Mouse (Mus musculus) stomach, embryonic 16.5 days (tissue): Measurements from ENCODE around the gene Fanci. TPM values are rescaled to one million over a fixed set of nuclear protein-coding genes. Genes with fewer than 3 reads are reported as not detected.

Experiments
- ATAC-seq: fragments of 200-750 bp; cut with Nextera tagmentation; 2 replicates; pipeline ENCODE4 v1.8.0; 2017; ENCODE audit warnings: moderate number of reproducible peaks, moderate TSS enrichment; ENCODE audit not compliant: insufficient read depth, low FRiP score
- H3K27ac ChIP-seq: fragments of 300-500 bp; sonication (generic); 2 replicates; pipeline ENCODE4 v1.5.1; 2014; ENCODE audit warnings: low read length
- H3K27me3 ChIP-seq: fragments of 300-500 bp; sonication (generic); 2 replicates; pipeline ENCODE4 v1.6.1; 2014; ENCODE audit warnings: low read length, control low read depth, mixed read lengths; ENCODE audit not compliant: control insufficient read depth, insufficient read depth
- H3K36me3 ChIP-seq: fragments of 300-500 bp; sonication (generic); 2 replicates; pipeline ENCODE4 v1.6.1; 2014; ENCODE audit warnings: low read length; ENCODE audit not compliant: control insufficient read depth, insufficient read depth
- H3K4me1 ChIP-seq: fragments of 300-500 bp; sonication (generic); 2 replicates; pipeline ENCODE4 v1.6.1; 2014; ENCODE audit warnings: low read length, control low read depth, mixed read lengths; ENCODE audit not compliant: control insufficient read depth, insufficient read depth
- H3K4me2 ChIP-seq: fragments of 300-500 bp; sonication (generic); 2 replicates; pipeline ENCODE4 v1.6.1; 2014; ENCODE audit warnings: low read depth, low read length, mixed read lengths
- H3K4me3 ChIP-seq: fragments of 300-500 bp; sonication (generic); replicated peaks from 2 replicates; pipeline ENCODE4 v1.5.1; 2014; ENCODE audit warnings: mild to moderate bottlenecking, low read length
- H3K9ac ChIP-seq: fragments of 300-500 bp; sonication (generic); 2 replicates; pipeline ENCODE4 v1.6.1; 2014; ENCODE audit warnings: low read length
- H3K9me3 ChIP-seq: fragments of 300-500 bp; sonication (generic); replicated peaks from 2 replicates; pipeline ENCODE4 v1.6.1; 2016; ENCODE audit warnings: low read length, control low read depth; ENCODE audit not compliant: control insufficient read depth
- WGBS: fragments of 180-500 bp; shearing (Covaris S2); extraction: QIAGEN DNeasy Blood & Tissue Kit; methylation state at CpG from one replicate; pipeline ENCODE4 v1.1.7; 2014; 5-methylcytosine and 5-hydroxymethylcytosine counted together
- polyA plus RNA-seq: library from polyadenylated mRNA; unstranded; fragments of >200 nt; fragmentation: Nextera tagmentation; extraction: Ambion mirVana; gene quantifications from 2 replicates; pipeline ENCODE4 v1.2.1, GENCODE M21; 2015

Fanci gene
- polyA plus RNA-seq, 1 experiment from 2014 or later = 9.0 TPM

GRCm38 (mm10) chr7:79473496-79474194, 81.9 kb downstream of the Fanci start:
- Histone ChIP-seq H3K27me3 (no peaks in the 10 kb centered on the region; the same call in 1 of the 2 replicates), H3K4me3 (no peak overlapping the region), H3K4me1 (no peaks in the 10 kb centered on the region), H3K36me3 (no peaks in the 10 kb centered on the region), H3K27ac (no peak overlapping the region), H3K9ac (no peak overlapping the region), H3K4me2 (no peak overlapping the region), H3K9me3 (no peaks in the 10 kb centered on the region)
- WGBS = 85% methylated on average over 9 of the region's 9 CpGs
- no peak for ATAC-seq

- H3K36me3 ChIP-seq = no peaks in the 10 kb centered on the region
- no peak overlapping the region for H3K9ac ChIP-seq
- no peak overlapping the region for H3K27ac ChIP-seq
- no peaks in the 10 kb centered on the region for H3K4me1 ChIP-seq
- no peak for ATAC-seq
- 68% methylated on average over 5 of the region's 5 CpGs for WGBS
- H3K4me2 ChIP-seq = no peak overlapping the region
- no peaks in the 10 kb centered on the region; the same call in 1 of the 2 replicates for H3K27me3 ChIP-seq
- no peak overlapping the region for H3K4me3 ChIP-seq
- no peaks in the 10 kb centered on the region for H3K9me3 ChIP-seq
These were observed 83.2 kb downstream of the Fanci start for GRCm38 (mm10) chr7:79474831-79475399.

- Histone ChIP-seq H3K36me3 (no peaks in the 10 kb centered on the region), H3K27me3 (peaks cover 5% of the 10 kb centered on the region; the same call in 1 of the 2 replicates), H3K4me1 (no peaks in the 10 kb centered on the region), H3K4me3 (no peak overlapping the region), H3K9ac (no peak overlapping the region), H3K9me3 (no peaks in the 10 kb centered on the region), H3K4me2 (no peak overlapping the region), H3K27ac (no peak overlapping the region)
- ATAC-seq = no peak
- 42% methylated on average over 10 of the region's 10 CpGs for WGBS
These were observed 94.8 kb downstream of the Fanci start for GRCm38 (mm10) chr7:79486528-79486927.

- no peak overlapping the region for H3K27ac ChIP-seq
- no peaks in the 10 kb centered on the region for H3K9me3 ChIP-seq
- no peak for ATAC-seq
- no peak overlapping the region for H3K9ac ChIP-seq
- H3K27me3 ChIP-seq = peaks cover 51% of the 10 kb centered on the region
- no peaks in the 10 kb centered on the region for H3K36me3 ChIP-seq
- no peaks in the 10 kb centered on the region for H3K4me1 ChIP-seq
- WGBS = 11% methylated on average over 8 of the region's 8 CpGs
- H3K4me3 ChIP-seq = no peak overlapping the region
- no peak overlapping the region for H3K4me2 ChIP-seq
These were observed 102.2 kb downstream of the Fanci start for GRCm38 (mm10) chr7:79493915-79494314.

- Histone ChIP-seq H3K27me3 (peaks cover 70% of the 10 kb centered on the region), H3K4me1 (peaks cover 5% of the 10 kb centered on the region; the same call in 1 of the 2 replicates), H3K36me3 (no peaks in the 10 kb centered on the region), H3K9me3 (no peaks in the 10 kb centered on the region), H3K27ac (no peak overlapping the region), H3K9ac (no peak overlapping the region), H3K4me2 (peak overlapping the region; percentile 47), H3K4me3 (peak overlapping the region; percentile 33)
- peak; percentile 59; the same call in 1 of the 2 replicates for ATAC-seq
- WGBS = 2% methylated on average over 38 of the region's 38 CpGs
These were observed 104.5 kb downstream of the Fanci start for GRCm38 (mm10) chr7:79495988-79496815.

GRCm38 (mm10) chr7:79496816-79497328, 105.1 kb downstream of the Fanci start:
- Histone ChIP-seq H3K4me3 (no peak overlapping the region), H3K27me3 (peaks cover 76% of the 10 kb centered on the region), H3K4me2 (no peak overlapping the region), H3K36me3 (no peaks in the 10 kb centered on the region), H3K9ac (no peak overlapping the region), H3K9me3 (no peaks in the 10 kb centered on the region), H3K4me1 (peaks cover 5% of the 10 kb centered on the region; the same call in 1 of the 2 replicates), H3K27ac (no peak overlapping the region)
- no peak for ATAC-seq
- WGBS = 9% methylated on average over 9 of the region's 9 CpGs

GRCm38 (mm10) chr7:79497701-79498115, 106.0 kb downstream of the Fanci start:
- Histone ChIP-seq H3K4me3 (no peak overlapping the region), H3K4me1 (peaks cover 5% of the 10 kb centered on the region; the same call in 1 of the 2 replicates), H3K36me3 (no peaks in the 10 kb centered on the region), H3K9ac (no peak overlapping the region), H3K27me3 (peaks cover 85% of the 10 kb centered on the region), H3K9me3 (no peaks in the 10 kb centered on the region), H3K4me2 (no peak overlapping the region), H3K27ac (no peak overlapping the region)
- ATAC-seq = no peak
- 6% methylated on average over 20 of the region's 20 CpGs for WGBS

GRCm38 (mm10) chr7:79498356-79498755, 106.6 kb downstream of the Fanci start:
- no peak overlapping the region for H3K4me3 ChIP-seq
- no peak overlapping the region for H3K27ac ChIP-seq
- no peak overlapping the region for H3K4me2 ChIP-seq
- no peaks in the 10 kb centered on the region for H3K9me3 ChIP-seq
- ATAC-seq = no peak
- no peaks in the 10 kb centered on the region for H3K36me3 ChIP-seq
- no peak overlapping the region for H3K9ac ChIP-seq
- 3% methylated on average over 6 of the region's 6 CpGs for WGBS
- H3K27me3 ChIP-seq = peaks cover 91% of the 10 kb centered on the region
- H3K4me1 ChIP-seq = peaks cover 5% of the 10 kb centered on the region; the same call in 1 of the 2 replicates
